Mouse (Mus musculus): Measurements from ENCODE around the gene Kpna6.
A peak's percentile ranks its signal among the peaks of the same experiment; 100 is the strongest.

The Kpna6 gene

GRCm38 (mm10) chr4:129645204-129645603 lies 27.4 kb downstream of the Kpna6 start:
- DNase-seq = no peak

- DNase-seq = peak; percentile 62 to 63
These were observed 30.8 kb downstream of the Kpna6 start for GRCm38 (mm10) chr4:129641756-129642155.

- DNase-seq = peak; percentile 99
These were observed 31.7 kb downstream of the Kpna6 start, which contains the start of gene Txlna for GRCm38 (mm10) chr4:129640638-129641467. Gene Txlna (minus strand): TSS chr4:129641065.

- peak; percentile 78 to 79 for DNase-seq
These were observed 32.4 kb downstream of the Kpna6 start for GRCm38 (mm10) chr4:129640101-129640637.

GRCm38 (mm10) chr4:129639221-129639620 lies 33.3 kb downstream of the Kpna6 start:
- no peak for DNase-seq

GRCm38 (mm10) chr4:129633852-129634251 lies 38.7 kb downstream of the Kpna6 start:
- no peak for DNase-seq

- no peak for DNase-seq
These were observed 40.7 kb downstream of the Kpna6 start for GRCm38 (mm10) chr4:129631867-129632266.

GRCm38 (mm10) chr4:129630944-129631343 lies 41.6 kb downstream of the Kpna6 start:
- peak; percentile 62 to 63 for DNase-seq

- no peak for DNase-seq
These were observed 46.5 kb downstream of the Kpna6 start for GRCm38 (mm10) chr4:129626035-129626434.

GRCm38 (mm10) chr4:129625496-129625895 lies 47.1 kb downstream of the Kpna6 start:
- no peak for DNase-seq

- DNase-seq = peak; percentile 66 to 70
These were observed 47.6 kb downstream of the Kpna6 start for GRCm38 (mm10) chr4:129625029-129625370.

- DNase-seq = peak; percentile 88 to 93
These were observed 48.1 kb downstream of the Kpna6 start for GRCm38 (mm10) chr4:129624281-129625028.

GRCm38 (mm10) chr4:129623681-129624091 lies 48.9 kb downstream of the Kpna6 start, which contains the start of gene Ccdc28b:
Gene Ccdc28b (minus strand): TSS chr4:129623947.
- DNase-seq = peak; percentile 65 to 76

GRCm38 (mm10) chr4:129622803-129623535 lies 49.6 kb downstream of the Kpna6 start:
- peak; percentile 41 to 55 for DNase-seq

GRCm38 (mm10) chr4:129622120-129622802 lies 50.3 kb downstream of the Kpna6 start:
- peak; percentile 45 to 51 for DNase-seq

GRCm38 (mm10) chr4:129621283-129621841 lies 51.2 kb downstream of the Kpna6 start:
- DNase-seq = peak; percentile 42 to 47

- no peak for DNase-seq
These were observed 51.9 kb downstream of the Kpna6 start for GRCm38 (mm10) chr4:129620419-129621282.

- peak; percentile 97 to 98 for DNase-seq
These were observed 53.5 kb downstream of the Kpna6 start, which contains the start of gene Iqcc for GRCm38 (mm10) chr4:129618786-129619691. Gene Iqcc (minus strand): TSS chr4:129619099.

GRCm38 (mm10) chr4:129618031-129618430 lies 54.5 kb downstream of the Kpna6 start:
- no peak for DNase-seq
